Mouse (Mus musculus) erythroblast, adult 5-6 weeks (primary cell): ENCODE measurements around the gene Plekhf1. TPM values are rescaled to one million over a fixed set of nuclear protein-coding genes. Genes with fewer than 3 reads are reported as not detected.

Experiments used
- ATAC-seq: replicated peaks from 2 replicates; pipeline ENCODE4 v1.8.0; 2016; ENCODE audit warnings: moderate number of reproducible peaks, mild to moderate bottlenecking, moderate TSS enrichment, inconsistent platforms; ENCODE audit not compliant: poor library complexity, low FRiP score, severe bottlenecking
- total RNA-seq, 2 experiments: library from RNA; stranded (forward) in 1 of 2; stranded (reverse) in 1 of 2; fragments of 150-400 nt in 1 of 2; fragments of 200-764, 138-1000 nt in 1 of 2; gene quantifications; 2 replicates each; pipeline versions ENCODE4 v1.2.3 to v1.2.4; 2015 to 2017; ENCODE audit warnings: low replicate concordance in 2 of 2

Gene Plekhf1
- total RNA-seq, 2 experiments from 2014 or later = 0.09 TPM; not detected in 1

DNA sequence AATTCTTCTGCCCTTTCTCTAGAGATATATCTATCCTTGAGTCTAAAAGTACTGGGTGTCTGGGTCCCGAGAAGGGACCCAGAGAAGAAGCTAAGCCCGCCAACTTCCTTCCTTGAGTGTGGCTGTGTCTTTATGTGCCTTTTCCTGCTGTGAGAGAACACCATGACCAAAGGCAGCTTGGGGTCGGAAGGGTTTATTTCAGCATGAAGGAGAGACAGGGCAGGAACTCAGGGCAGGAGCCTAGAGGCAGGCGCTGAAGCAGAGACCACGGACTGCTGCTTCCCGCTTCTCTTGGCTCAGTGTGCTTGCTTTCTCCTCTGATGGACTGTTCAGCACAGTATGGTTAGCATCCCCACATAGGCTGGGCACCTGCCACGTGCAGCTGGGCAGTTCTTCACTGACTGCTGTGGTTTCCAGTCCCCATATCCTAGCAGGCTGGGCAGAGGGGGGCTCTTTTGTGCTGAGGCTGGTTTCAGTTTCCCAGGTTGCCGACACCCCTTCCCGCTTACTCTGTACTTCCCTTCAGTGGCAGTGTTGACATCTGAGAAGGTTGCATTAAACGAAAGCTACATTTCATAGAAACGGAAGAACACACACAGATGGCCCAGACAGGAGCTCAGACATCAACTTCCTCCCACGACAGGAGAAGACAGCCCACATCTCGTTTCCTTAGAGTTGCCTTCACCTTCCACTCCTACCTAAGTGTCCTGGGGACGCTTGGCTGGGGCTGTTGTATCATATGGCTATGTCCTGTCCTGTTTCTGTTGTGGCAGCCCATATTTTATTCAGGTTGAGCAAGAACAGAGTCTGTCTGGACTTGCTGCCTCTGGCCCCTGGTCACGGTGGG, 38.5 kb downstream of the Plekhf1 start:
- no peak for ATAC-seq

DNA sequence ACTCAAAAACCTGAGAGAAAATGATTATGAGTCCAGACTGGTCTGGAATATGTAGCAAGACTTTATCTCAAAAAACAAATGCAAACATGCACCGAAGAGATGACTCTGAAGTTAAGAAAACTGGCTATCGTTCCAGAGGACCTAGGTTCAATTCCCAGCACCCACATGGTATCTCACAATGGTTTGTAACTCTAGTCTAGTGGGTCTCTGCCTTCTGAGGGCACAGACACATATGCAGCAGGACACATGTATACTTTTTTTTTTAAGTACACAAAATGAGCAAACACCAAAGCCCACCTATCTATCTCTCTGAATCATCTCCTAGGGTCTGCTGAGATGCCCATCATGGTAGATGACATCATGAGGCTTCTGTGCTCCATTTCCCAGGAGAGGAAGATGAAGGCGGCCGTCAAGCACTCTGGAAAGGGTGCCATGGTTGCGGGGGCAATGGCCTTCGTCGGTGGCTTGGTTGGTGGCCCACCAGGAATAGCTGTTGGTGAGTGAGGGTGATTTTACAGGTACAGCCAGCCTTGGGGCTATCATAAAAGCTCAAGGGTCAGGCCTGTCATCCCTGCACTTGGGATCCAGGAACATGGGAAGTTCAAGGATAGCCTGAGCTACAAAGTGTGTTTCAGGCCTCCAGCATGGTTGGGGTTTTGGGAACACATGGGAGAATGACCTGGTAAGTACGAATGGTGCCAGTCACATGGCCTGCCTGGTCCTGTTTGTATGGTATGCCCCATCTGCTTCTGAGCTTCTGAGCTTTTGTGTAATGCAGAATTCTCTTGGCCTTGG, 39.3 kb downstream of the Plekhf1 start:
- ATAC-seq = no peak

DNA sequence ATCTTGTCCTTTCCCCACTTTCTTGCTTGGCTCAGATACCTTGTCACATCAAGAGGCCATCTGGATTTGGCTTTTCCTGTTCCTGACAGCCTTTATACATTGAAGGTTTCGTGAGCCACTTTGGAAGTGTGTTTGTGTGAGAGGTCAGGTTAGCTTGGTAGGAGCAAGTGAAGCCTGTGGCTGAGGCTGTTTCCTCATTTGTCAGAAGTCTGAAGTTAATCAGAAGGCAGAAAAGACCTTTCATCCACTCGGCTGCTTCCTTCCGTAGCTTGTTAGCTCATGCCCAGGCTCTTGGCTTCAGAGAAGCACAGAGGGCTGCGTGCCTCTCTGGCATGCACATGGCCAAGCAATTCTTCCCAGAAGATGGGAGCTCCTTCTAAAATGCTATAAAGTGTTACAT, 40.0 kb downstream of the Plekhf1 start:
- no peak for ATAC-seq

DNA sequence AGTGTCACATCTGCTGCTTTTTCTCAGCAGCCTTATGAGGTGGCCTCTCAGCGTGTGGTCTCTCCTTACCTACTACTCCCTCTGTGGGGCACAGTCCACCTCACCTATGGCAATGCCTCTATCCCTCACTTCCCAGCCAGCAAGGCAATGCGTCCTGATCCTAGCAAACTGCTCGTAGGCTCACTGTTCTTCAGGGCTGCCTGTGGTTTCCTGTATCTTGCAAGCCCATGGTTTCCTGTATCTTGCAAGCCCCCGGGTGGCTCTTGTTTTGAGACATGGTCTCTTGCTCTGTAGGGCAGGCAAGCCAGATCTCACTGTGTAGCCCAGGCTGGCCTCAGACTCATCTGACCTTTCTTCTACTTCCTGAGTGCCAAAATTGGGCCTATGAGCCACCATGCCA, 41.0 kb downstream of the Plekhf1 start:
- ATAC-seq = no peak

DNA sequence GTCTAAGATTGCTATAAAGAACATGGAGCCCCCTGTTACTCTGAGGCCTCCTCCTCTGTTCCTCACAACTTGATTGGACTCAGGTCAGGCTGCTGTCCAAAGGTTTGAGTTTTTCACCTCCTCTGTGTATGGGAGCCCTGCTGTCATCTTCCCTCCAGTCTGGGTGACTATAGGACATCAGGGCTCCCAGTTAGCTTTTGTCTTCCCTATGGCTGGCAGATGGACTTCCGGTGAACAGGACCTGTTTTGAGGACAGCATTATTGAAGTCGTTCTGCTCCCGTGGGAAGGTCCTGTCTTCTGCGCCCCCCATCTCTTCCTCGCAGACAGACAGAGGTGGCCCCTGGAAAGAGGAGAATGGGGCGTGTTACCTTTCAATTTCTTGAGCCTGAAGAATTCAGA, 43.0 kb downstream of the Plekhf1 start:
- no peak for ATAC-seq

DNA sequence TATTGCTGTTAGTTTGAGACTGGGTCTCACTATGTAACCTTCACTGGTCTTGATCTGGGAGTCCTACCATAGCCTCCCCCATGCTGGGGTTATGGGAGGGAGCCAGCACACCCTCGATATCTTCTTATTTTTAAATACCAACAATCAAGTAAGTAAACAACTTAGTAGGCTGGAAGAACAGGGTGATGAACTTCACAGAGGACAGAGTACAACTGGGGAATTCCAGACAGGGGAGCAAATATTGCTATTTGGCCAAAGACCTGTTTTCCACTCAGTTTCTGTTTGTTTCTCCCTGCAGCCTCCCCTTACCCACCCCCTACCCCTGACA, 43.4 kb downstream of the Plekhf1 start:
- no peak for ATAC-seq

DNA sequence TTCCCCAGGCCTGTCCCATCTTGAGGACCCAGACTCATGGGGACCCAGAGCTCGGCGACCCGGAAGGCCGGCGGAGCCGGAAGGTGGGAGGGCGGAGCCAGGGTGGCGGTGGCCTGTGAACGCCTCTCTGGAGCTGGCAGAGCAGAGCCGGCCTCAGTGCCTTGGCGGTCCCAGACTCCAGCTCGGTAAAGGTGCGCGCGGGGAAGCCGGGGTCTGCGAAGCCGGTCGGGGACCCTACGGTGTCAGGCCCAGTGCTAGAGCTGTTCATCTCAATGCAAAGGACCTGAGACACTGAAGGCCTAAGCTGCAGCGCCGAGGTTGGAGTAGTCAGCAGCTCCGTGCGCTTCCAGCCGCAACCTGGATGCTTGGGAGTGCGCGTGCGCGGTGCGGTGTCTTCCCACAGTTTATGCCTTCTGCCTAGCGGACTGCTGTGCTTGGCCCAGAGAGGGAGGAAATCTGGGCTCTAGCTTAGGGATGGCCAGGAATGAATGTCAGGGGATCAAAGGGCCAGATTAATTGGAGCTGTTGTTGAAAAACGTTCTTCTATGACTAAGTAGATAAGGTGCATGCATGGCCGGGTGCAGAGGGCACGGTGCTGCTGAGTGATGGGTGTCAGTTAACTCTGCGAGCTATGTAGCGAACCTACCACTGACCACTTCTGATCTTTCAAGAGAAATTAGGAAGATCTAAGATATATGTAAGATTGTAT, 44.0 kb downstream of the Plekhf1 start:
- ATAC-seq = peak; percentile 78

DNA sequence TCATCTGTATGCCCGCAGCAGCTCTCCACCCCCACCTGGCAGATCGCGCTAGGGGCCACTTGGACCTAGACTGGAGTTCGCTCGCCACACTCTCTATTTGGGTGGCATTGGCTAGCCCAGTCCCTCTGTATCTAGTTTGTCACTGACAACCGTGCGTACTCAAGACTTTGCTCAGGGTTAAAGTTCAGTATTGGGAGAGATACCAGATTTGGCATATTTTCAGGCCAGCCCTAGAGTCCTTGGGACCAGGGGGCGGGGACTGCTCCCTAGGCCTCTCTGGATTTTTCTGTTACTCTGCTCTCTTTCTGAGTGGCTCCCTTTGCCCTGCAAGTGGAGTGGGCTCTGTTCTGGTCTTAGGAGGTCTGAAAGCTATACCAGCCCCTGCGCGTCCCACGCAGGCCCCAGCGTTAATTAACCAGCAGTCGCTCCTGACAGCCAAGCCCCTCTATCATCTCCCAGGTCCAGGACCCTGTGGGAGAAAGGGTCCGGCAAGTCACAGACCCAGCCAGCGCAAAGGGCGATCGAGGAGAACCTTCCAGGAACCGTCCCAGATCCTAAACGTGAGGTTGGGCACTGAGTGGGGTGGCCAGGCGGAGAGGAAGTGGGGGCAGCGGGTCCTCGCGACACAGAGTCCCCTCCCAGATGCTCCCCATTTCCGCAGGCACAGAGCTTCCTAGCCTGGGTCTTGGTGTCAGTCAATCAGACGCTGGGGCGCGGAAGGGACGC, 44.7 kb downstream of the Plekhf1 start, which contains the start of gene 1600014C10Rik:
Gene 1600014C10Rik (plus strand): TSS at position 256 of the 726 bp plus-strand sequence.
- ATAC-seq = peak; percentile 54

DNA sequence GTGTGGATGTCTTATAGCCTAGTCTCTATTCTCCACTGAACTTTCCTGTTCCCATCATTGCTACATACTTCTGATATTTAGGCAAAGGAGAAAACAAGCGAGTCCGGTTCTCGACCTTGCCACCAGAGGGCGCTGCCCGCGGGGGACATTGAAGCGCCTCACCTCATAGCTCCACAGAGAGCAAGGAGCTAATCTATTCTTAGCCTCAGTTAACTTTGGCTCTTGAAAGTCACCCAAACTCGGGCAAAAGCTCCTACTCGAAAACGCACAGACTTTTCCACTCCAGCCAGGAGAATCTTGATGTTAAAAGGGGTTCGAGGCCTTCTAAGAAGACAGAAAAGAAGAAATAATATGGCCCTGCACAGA, 45.2 kb downstream of the Plekhf1 start:
- peak; percentile 89 for ATAC-seq

DNA sequence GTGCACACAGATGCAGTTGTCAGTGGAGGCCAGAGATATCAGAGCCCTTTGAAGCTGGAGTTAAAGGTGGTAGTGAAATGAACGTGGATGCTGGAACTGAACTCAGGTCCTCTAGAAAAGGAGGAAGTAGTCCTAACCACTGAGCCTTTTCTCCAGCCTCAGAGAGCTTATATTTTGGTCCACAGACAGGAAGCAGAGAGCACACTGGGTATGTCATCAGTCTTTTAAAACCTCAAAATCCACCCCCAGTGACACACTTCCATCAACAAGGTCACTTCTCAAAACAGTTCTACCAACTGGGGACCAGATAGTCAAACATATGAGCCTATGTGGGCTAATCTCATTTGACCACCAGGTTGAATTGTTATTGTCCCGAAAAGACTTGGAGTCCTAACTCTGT, 46.5 kb downstream of the Plekhf1 start:
- no peak for ATAC-seq

DNA sequence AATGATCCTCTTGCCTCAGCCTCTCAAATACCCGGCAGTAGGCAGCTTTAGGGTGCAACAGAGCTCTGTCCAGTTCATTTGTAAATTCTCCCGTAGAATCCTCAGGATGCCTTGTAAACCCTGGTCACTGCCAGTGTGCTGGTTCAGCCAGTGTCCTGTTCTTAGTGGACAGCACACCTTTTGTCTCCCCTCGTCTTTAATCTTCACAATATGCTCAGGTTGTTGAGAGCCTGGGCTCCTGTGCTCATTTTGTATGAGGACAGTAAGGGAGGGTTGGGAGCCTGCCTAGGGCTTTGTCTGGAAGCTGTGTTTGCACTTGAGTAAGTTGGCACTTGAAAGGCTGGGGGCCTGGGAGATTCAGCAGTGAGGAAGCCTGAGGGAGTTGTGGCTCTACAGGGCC, 47.9 kb downstream of the Plekhf1 start:
- no peak for ATAC-seq

DNA sequence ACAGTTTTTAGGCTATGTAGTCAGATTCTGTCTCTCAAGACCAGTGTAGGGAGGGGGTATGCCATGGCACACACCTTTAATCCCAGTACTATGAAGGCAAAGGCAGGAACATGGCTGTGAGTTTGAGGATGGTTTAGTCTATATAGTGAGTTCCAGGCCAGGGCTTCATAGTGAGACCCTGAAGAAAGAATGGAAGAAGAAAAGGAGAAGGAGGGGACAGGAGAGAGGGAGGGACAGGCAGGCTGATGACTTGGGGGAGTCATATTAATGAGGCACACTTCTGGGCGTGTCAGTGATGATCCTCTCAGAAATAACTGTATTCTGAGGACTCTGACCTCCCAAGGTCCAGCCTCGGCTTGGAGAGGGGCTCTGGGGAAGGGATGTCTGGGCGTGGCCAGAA, 51.8 kb downstream of the Plekhf1 start:
- ATAC-seq = no peak

DNA sequence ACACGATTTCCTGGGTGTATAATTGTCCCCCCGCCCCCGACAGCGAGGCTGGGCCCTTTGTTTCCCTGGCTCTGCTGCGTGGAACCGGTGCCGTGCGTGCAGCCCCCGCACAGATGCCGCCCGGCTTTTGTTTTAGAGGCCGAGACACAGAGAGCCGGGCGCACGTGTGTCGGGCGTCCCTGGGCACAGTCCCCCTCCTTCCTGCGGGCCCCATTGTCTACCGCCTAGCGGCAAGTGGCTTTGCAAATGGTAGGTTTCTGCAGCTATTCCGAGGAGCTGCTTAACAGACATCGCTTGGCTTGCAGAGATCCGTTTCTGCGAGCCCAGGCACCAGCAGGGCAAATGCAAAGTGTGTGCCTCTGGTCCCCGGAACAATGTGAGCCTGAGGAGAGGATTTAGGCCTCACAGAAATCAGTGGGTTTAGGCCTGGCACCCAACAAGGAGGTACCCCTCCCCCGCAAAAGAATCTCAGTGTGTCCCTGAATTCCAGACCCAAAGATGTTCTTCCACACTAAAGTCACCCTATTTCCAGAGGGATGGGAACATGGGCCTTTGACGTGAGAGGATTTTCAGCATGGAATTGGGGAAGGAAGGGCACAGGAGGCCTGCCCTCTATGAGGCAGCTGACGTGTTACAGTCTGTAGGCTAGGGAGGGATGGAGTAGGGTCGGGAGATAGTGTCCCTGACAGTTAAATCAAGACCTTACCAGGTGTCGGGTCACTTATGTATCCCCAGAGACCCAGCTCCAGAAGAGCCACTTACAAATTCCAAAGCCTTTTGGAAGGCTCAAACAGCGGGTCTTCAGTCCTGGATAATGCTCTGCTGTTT, 53.3 kb downstream of the Plekhf1 start:
- ATAC-seq = no peak

DNA sequence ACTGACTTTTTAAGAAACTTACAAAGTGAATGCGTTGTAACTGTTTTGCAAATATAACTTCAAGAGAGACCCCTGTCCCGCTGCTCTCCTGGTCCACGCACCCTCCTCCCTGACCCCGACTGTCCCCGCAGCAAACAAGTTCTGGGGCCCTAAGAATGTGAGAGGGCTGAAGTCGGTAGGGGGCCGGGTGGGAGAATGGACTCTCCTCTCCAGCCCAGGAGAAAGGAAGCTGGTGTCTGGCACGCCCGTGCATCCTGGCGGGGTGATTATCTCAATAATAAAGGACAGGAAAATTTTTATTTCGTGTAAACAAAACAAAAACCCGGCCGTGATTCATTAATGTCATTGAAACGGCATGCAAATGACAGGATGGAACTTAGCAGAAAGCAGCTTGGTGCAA, 53.9 kb downstream of the Plekhf1 start:
- no peak for ATAC-seq

DNA sequence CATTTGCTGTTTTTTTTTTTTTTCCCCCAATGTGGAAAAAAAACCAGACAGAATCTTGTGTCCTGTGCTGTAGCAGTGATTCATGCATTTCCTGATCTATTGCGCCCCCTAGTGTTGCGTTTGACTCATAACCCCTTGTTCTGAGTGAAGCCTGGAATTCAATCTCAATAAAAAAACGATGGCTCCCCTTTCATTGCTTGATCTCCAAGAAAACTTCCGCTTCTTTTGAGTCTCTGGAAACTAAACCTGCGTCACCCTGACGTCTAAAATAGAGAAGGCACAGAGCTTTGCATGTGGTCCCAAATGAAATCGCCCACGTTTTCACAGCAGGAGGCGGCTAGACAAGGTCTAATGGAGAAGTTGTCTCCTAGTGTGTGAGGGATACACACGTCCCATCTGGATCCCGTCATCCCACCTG, 60.1 kb downstream of the Plekhf1 start:
- ATAC-seq = no peak
